Mouse (Mus musculus): ENCODE measurements around the gene Adh7. TPM values are rescaled to one million over a fixed set of nuclear protein-coding genes. Genes with fewer than 3 reads are reported as not detected.

Gene Adh7
- total and polyA plus RNA-seq, 3 experiments: not detected

GRCm38 (mm10) chr3:138216091-138216490 lies 1.5 kb upstream of the Adh7 start:
- no peaks in the 10 kb centered on the region for H3K36me3 ChIP-seq (ENCODE audit: control insufficient read depth in 1 of 2, insufficient read depth in 2 of 2, low read length in 2 of 2)
- H3K79me2 ChIP-seq (ENCODE audit: control insufficient read depth, insufficient read depth, low read length, poor library complexity): no peaks in the 10 kb centered on the region
- H3K4me3 ChIP-seq (ENCODE audit: control insufficient read depth in 1 of 2, insufficient read depth in 1 of 2, low read depth in 2 of 2, low read length in 2 of 2): no peak overlapping the region
- H3K27me3 ChIP-seq (ENCODE audit: control insufficient read depth in 1 of 2, insufficient read depth in 2 of 2, low read length in 2 of 2): peaks cover 0 to 4% of the 10 kb centered on the region in 2 experiments; a peak in 3 of 4 replicates
- TF ChIP-seq BHLHE40 (IDR thresholded peaks at IDR 0.05; ENCODE audit: borderline replicate concordance, low read depth, low read length) (no peak), SMC3 (IDR thresholded peaks at IDR 0.05; ENCODE audit: low read depth, low read length) (no peak), TAL1 (IDR thresholded peaks at IDR 0.05; ENCODE audit: low read length) (no peak), USF1 (IDR thresholded peaks at IDR 0.05; ENCODE audit: low read depth, low read length) (no peak), GATA1 (IDR thresholded peaks at IDR 0.05; ENCODE audit: low read depth, low read length) (no peak), HCFC1 (IDR thresholded peaks at IDR 0.05; ENCODE audit: low read depth, low read length) (no peak), SIN3A (IDR thresholded peaks at IDR 0.05; ENCODE audit: low read length) (no peak), MEF2A (IDR thresholded peaks at IDR 0.05; ENCODE audit: extremely low read depth, insufficient replicate concordance, low read depth, low read length, poor library complexity, severe bottlenecking) (no peak), TBP (IDR thresholded peaks at IDR 0.05; ENCODE audit: low read depth, low read length) (no peak), CHD2 (IDR thresholded peaks at IDR 0.05; ENCODE audit: low read length) (no peak), MYB (IDR thresholded peaks at IDR 0.05; ENCODE audit: low read depth, low read length) (no peak), E2F4 (IDR thresholded peaks at IDR 0.05; ENCODE audit: borderline replicate concordance, low read depth, low read length) (no peak), MYC (IDR thresholded peaks at IDR 0.05; ENCODE audit: low read depth, low read length) (no peak), JUND (IDR thresholded peaks at IDR 0.05; ENCODE audit: low read depth, low read length) (no peak), USF2 (IDR thresholded peaks at IDR 0.05; ENCODE audit: borderline replicate concordance in 1 of 2, insufficient read depth in 1 of 2, low read depth in 1 of 2, low read length in 2 of 2) (no peak)
- no peak overlapping the region for H3K27ac ChIP-seq (ENCODE audit: control insufficient read depth, low read depth, low read length)
- DNase-seq (ENCODE audit: low read depth, low spot score): no peak
- no peak overlapping the region for H3K9ac ChIP-seq (ENCODE audit: control insufficient read depth, low read depth, low read length, poor library complexity, severe bottlenecking)
- peaks cover 0 to under 1% of the 10 kb centered on the region in 2 experiments; a peak in 1 of 4 replicates for H3K4me1 ChIP-seq (ENCODE audit: control insufficient read depth in 1 of 2, insufficient read depth in 2 of 2, low read length in 2 of 2)
- H3K9me3 ChIP-seq (replicated peaks; ENCODE audit: insufficient read depth, low read length): no peaks in the 10 kb centered on the region

GRCm38 (mm10) chr3:138221116-138221515 lies 3.6 kb downstream of the Adh7 start:
- H3K4me1 ChIP-seq (ENCODE audit: control insufficient read depth in 1 of 2, insufficient read depth in 2 of 2, low read length in 2 of 2): no peaks in the 10 kb centered on the region
- peaks cover 0 to 3% of the 10 kb centered on the region in 2 experiments; a peak in 3 of 4 replicates for H3K27me3 ChIP-seq (ENCODE audit: control insufficient read depth in 1 of 2, insufficient read depth in 2 of 2, low read length in 2 of 2)
- H3K79me2 ChIP-seq (ENCODE audit: control insufficient read depth, insufficient read depth, low read length, poor library complexity): no peaks in the 10 kb centered on the region
- H3K9me3 ChIP-seq (replicated peaks; ENCODE audit: insufficient read depth, low read length): no peaks in the 10 kb centered on the region
- no peak overlapping the region for H3K9ac ChIP-seq (ENCODE audit: control insufficient read depth, low read depth, low read length, poor library complexity, severe bottlenecking)
- no peak overlapping the region for H3K4me3 ChIP-seq (ENCODE audit: control insufficient read depth in 1 of 2, insufficient read depth in 1 of 2, low read depth in 2 of 2, low read length in 2 of 2)
- no peaks in the 10 kb centered on the region for H3K36me3 ChIP-seq (ENCODE audit: control insufficient read depth in 1 of 2, insufficient read depth in 2 of 2, low read length in 2 of 2)
- no peak overlapping the region for H3K27ac ChIP-seq (ENCODE audit: control insufficient read depth, low read depth, low read length)
- TF ChIP-seq E2F4 (IDR thresholded peaks at IDR 0.05; ENCODE audit: borderline replicate concordance, low read depth, low read length) (no peak), ZNF384 (IDR thresholded peaks at IDR 0.05; ENCODE audit: low read depth, low read length) (no peak), MEF2A (IDR thresholded peaks at IDR 0.05; ENCODE audit: extremely low read depth, insufficient replicate concordance, low read depth, low read length, poor library complexity, severe bottlenecking) (no peak), USF1 (IDR thresholded peaks at IDR 0.05; ENCODE audit: low read depth, low read length) (no peak), MYB (IDR thresholded peaks at IDR 0.05; ENCODE audit: low read depth, low read length) (no peak), TAL1 (IDR thresholded peaks at IDR 0.05; ENCODE audit: low read length) (no peak), POLR2A (IDR thresholded peaks at IDR 0.05; ENCODE audit: control insufficient read depth in 1 of 2, insufficient read depth in 1 of 2, low read depth in 1 of 2, low read length in 2 of 2, poor library complexity in 1 of 2) (no peak), RAD21 (IDR thresholded peaks at IDR 0.05; ENCODE audit: low read depth, low read length) (no peak), MAX (IDR thresholded peaks at IDR 0.05; ENCODE audit: low read length) (no peak), EP300 (IDR thresholded peaks at IDR 0.05; ENCODE audit: low read depth in 1 of 2, low read length in 2 of 2) (no peak), RCOR1 (IDR thresholded peaks at IDR 0.05; ENCODE audit: low read depth, low read length) (no peak), MAFK (IDR thresholded peaks at IDR 0.05; ENCODE audit: borderline replicate concordance, low read depth, low read length) (no peak)
- no peak for DNase-seq (ENCODE audit: low read depth, low spot score)
